Mouse (Mus musculus) ES-E14 (cell line): Measurements from ENCODE around the gene Inpp4b. TPM values are rescaled to one million over a fixed set of nuclear protein-coding genes. Genes with fewer than 3 reads are reported as not detected.

Experiments used
- DNase-seq: peaks from one replicate; pipeline ENCODE4 v3.0.0-alpha.2; 2013; ENCODE audit warnings: low read depth, low spot score
- H3K27ac ChIP-seq: 2 replicates; pipeline ENCODE4 v1.5.1; 2012; ENCODE audit warnings: low read depth, mild to moderate bottlenecking, low read length, moderate library complexity, mixed read lengths; ENCODE audit not compliant: poor library complexity, insufficient read depth, severe bottlenecking
- H3K36me3 ChIP-seq: 2 replicates; pipeline ENCODE4 v1.6.1; 2012; ENCODE audit warnings: mild to moderate bottlenecking, low read length, moderate library complexity, mixed read lengths; ENCODE audit not compliant: control insufficient read depth, poor library complexity, insufficient read depth, severe bottlenecking
- H3K4me1 ChIP-seq, 2 experiments: fragments of 150-350 bp in 1 of 2; sonication (generic) in 1 of 2; 2 replicates each; pipeline ENCODE4 v1.6.1; 2012; ENCODE audit warnings: low read length in 2 of 2, mild to moderate bottlenecking in 1 of 2, mixed read lengths in 1 of 2; ENCODE audit not compliant: control insufficient read depth in 2 of 2, insufficient read depth in 2 of 2, poor library complexity in 1 of 2
- H3K4me3 ChIP-seq, 2 experiments: fragments of 150-350 bp in 1 of 2; sonication (generic) in 1 of 2; 2 replicates each; pipeline ENCODE4 v1.5.1; 2012; ENCODE audit warnings: low read length in 2 of 2, low read depth in 1 of 2, mild to moderate bottlenecking in 1 of 2, mixed read lengths in 1 of 2; ENCODE audit not compliant: insufficient read depth in 1 of 2, poor library complexity in 1 of 2, severe bottlenecking in 1 of 2
- H3K9ac ChIP-seq: 2 replicates; pipeline ENCODE4 v1.6.1; 2012; ENCODE audit warnings: low read depth, mild to moderate bottlenecking, low read length, mixed read lengths; ENCODE audit not compliant: poor library complexity, insufficient read depth, severe bottlenecking
- H3K9me3 ChIP-seq: fragments of 150-350 bp; sonication (generic); 2 replicates; pipeline ENCODE4 v1.6.1; 2012; ENCODE audit warnings: low read depth, mild to moderate bottlenecking, low read length; ENCODE audit not compliant: control insufficient read depth, insufficient read depth
- CHD2 ChIP-seq: IDR thresholded peaks from 2 replicates; pipeline ENCODE4 v1.6.1; 2014; ENCODE audit warnings: mild to moderate bottlenecking, low read depth, low read length, inconsistent platforms
- HCFC1 ChIP-seq: IDR thresholded peaks from 2 replicates; pipeline ENCODE4 v1.6.1; 2012; ENCODE audit warnings: low read length, inconsistent platforms, borderline replicate concordance; ENCODE audit not compliant: insufficient read depth
- MAFK ChIP-seq: IDR thresholded peaks from 2 replicates; pipeline ENCODE4 v1.6.1; 2014; ENCODE audit warnings: mild to moderate bottlenecking, low read depth, low read length, inconsistent platforms; ENCODE audit not compliant: insufficient read depth
- ZC3H11A ChIP-seq: IDR thresholded peaks from 2 replicates; pipeline ENCODE4 v1.6.1; 2012; ENCODE audit warnings: low read depth, mild to moderate bottlenecking, inconsistent platforms, low read length, borderline replicate concordance
- ZNF384 ChIP-seq: IDR thresholded peaks from 2 replicates; pipeline ENCODE4 v1.6.1; 2012; ENCODE audit warnings: low read depth, low read length, inconsistent platforms
- in situ Hi-C, 2 experiments: fragments of 600-800 bp; cut with MboI; formaldehyde crosslinking; loops; one replicate each; pipeline ENCODE4 v1.15.1; 2025; ENCODE audit warnings: low sequenced_read_pairs in 2 of 2, inconsistent platforms in 1 of 2; ENCODE audit not compliant: unreplicated experiment in 2 of 2
- total RNA-seq: library from RNA; depleted of rRNA; stranded (reverse); fragments of 300-350 nt; gene quantifications from 2 replicates; pipeline ENCODE4 v1.2.3, GENCODE M21; 2012

Gene Inpp4b
- total RNA-seq, 1 experiment, result 0.98 TPM

GRCm38 (mm10) chr8:81768731-81769445, 426.5 kb downstream of the Inpp4b start:
- Histone ChIP-seq H3K9me3 (no peaks in the 10 kb centered on the region), H3K4me1 (no peaks in the 10 kb centered on the region), H3K4me3 (no peak overlapping the region), H3K9ac (no peak overlapping the region), H3K27ac (no peak overlapping the region), H3K36me3 (no peaks in the 10 kb centered on the region)
- in situ Hi-C loops, result no loop called here
- TF ChIP-seq CHD2, result no peak
- no peak for TF ChIP-seq ZC3H11A
- no peak for TF ChIP-seq HCFC1
- no peak for TF ChIP-seq ZNF384
- no peak for DNase-seq

GRCm38 (mm10) chr8:81770603-81771276, 428.4 kb downstream of the Inpp4b start:
- no peaks in the 10 kb centered on the region for H3K9me3 ChIP-seq
- H3K9ac ChIP-seq, result no peak overlapping the region
- H3K4me1 ChIP-seq, result no peaks in the 10 kb centered on the region
- in situ Hi-C loops, result no loop called here
- no peak for DNase-seq
- H3K27ac ChIP-seq, result no peak overlapping the region
- H3K36me3 ChIP-seq, result no peaks in the 10 kb centered on the region
- TF ChIP-seq CHD2 (no peak), ZC3H11A (no peak), MAFK (no peak), HCFC1 (no peak), ZNF384 (no peak)
- H3K4me3 ChIP-seq, result no peak overlapping the region

- TF ChIP-seq ZC3H11A (no peak), CHD2 (no peak), MAFK (no peak), ZNF384 (no peak), HCFC1 (no peak)
- H3K9me3 ChIP-seq, result no peaks in the 10 kb centered on the region
- no peak overlapping the region for H3K9ac ChIP-seq
- no peak for DNase-seq
- in situ Hi-C loops, result no loop called here
- no peak overlapping the region for H3K4me3 ChIP-seq
- no peak overlapping the region for H3K27ac ChIP-seq
- H3K36me3 ChIP-seq, result no peaks in the 10 kb centered on the region
- no peaks in the 10 kb centered on the region for H3K4me1 ChIP-seq
These were observed 430.5 kb downstream of the Inpp4b start for GRCm38 (mm10) chr8:81772855-81773254.

GRCm38 (mm10) chr8:81773305-81773965, 431.1 kb downstream of the Inpp4b start:
- Histone ChIP-seq H3K27ac (no peak overlapping the region), H3K9me3 (no peaks in the 10 kb centered on the region), H3K36me3 (no peaks in the 10 kb centered on the region), H3K4me1 (no peaks in the 10 kb centered on the region), H3K9ac (no peak overlapping the region), H3K4me3 (no peak overlapping the region)
- DNase-seq, result no peak
- in situ Hi-C loops, result no loop called here
- TF ChIP-seq ZC3H11A, result no peak
- TF ChIP-seq HCFC1, result no peak
- TF ChIP-seq ZNF384, result no peak
- no peak for TF ChIP-seq MAFK
- no peak for TF ChIP-seq CHD2
